Mouse (Mus musculus): Measurements from ENCODE around the gene Lyz1.
"Not testable (repeated sequence)": the region's sequence is repeated elsewhere in the genome, so short reads cannot be mapped to it uniquely, and the experiment has no call there.

Gene Lyz1

GRCm38 (mm10) chr10:117287226-117287850 is 5.3 kb downstream of the Lyz1 start:
- no peak for DNase-seq (ENCODE audit: low read depth)

GRCm38 (mm10) chr10:117286366-117286970 is 6.2 kb downstream of the Lyz1 start:
- DNase-seq (ENCODE audit: low read depth): no peak

GRCm38 (mm10) chr10:117285584-117285983 is 7.1 kb downstream of the Lyz1 start:
- not testable (repeated sequence) for DNase-seq (ENCODE audit: low read depth)

GRCm38 (mm10) chr10:117284578-117285520 is 7.8 kb downstream of the Lyz1 start:
- no peak for DNase-seq (ENCODE audit: low read depth)

GRCm38 (mm10) chr10:117283871-117284577 is 8.6 kb downstream of the Lyz1 start:
- DNase-seq (ENCODE audit: low read depth): no peak

GRCm38 (mm10) chr10:117283196-117283595 is 9.5 kb downstream of the Lyz1 start:
- DNase-seq (ENCODE audit: low read depth): not testable (repeated sequence)

GRCm38 (mm10) chr10:117282551-117282950 is 10.1 kb downstream of the Lyz1 start:
- DNase-seq (ENCODE audit: low read depth): no peak

- peak; percentile 79 for DNase-seq (ENCODE audit: low read depth)
These were observed 10.6 kb downstream of the Lyz1 start, which contains the start of gene Lyz2 for GRCm38 (mm10) chr10:117282049-117282448. Gene Lyz2 (minus strand): TSS chr10:117282321.

- no peak for DNase-seq (ENCODE audit: low read depth)
These were observed 11.2 kb downstream of the Lyz1 start for GRCm38 (mm10) chr10:117281381-117281920.

- DNase-seq (ENCODE audit: low read depth): no peak
These were observed 12.7 kb downstream of the Lyz1 start for GRCm38 (mm10) chr10:117280000-117280399.

- DNase-seq (ENCODE audit: low read depth): not testable (repeated sequence)
These were observed 14.2 kb downstream of the Lyz1 start for GRCm38 (mm10) chr10:117278510-117278909.

- not testable (repeated sequence) for DNase-seq (ENCODE audit: low read depth)
These were observed 14.9 kb downstream of the Lyz1 start for GRCm38 (mm10) chr10:117277779-117278178.

- peak; percentile 21 for DNase-seq (ENCODE audit: low read depth)
These were observed 16.8 kb downstream of the Lyz1 start for GRCm38 (mm10) chr10:117275681-117276369.

GRCm38 (mm10) chr10:117274645-117275044 is 18.0 kb downstream of the Lyz1 start:
- not testable (repeated sequence) for DNase-seq (ENCODE audit: low read depth)

GRCm38 (mm10) chr10:117272023-117272422 is 20.6 kb downstream of the Lyz1 start:
- DNase-seq (ENCODE audit: low read depth): peak; percentile 51

GRCm38 (mm10) chr10:117259870-117260269 is 32.8 kb downstream of the Lyz1 start:
- no peak for DNase-seq (ENCODE audit: low read depth)

GRCm38 (mm10) chr10:117238603-117239002 is 54.1 kb downstream of the Lyz1 start, which contains the start of gene 9530003J23Rik:
Gene 9530003J23Rik (minus strand): TSS chr10:117238703.
- no peak for DNase-seq (ENCODE audit: low read depth)
